Mouse (Mus musculus): ENCODE measurements around the gene 3110009E18Rik.

Gene 3110009E18Rik

DNA sequence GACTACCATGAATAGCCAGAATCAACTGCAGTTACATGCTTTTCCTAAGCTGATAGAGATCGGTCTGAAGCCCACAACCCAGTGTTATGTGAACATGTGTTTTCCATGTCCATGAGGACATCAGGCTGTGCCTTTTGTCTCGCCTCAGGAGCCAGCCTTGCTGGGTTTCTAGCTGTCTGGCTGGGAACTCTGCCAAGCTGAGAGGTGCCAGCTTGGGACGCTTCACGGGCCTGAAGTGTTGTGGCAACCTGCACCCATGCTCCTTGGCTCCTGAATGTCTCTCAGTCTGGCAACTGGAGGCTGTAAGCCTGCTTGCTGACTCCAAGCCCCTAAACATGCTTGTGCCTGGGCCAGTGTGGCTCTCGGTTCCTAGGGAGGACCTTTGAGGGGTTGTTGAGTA is 21.6 kb downstream of the 3110009E18Rik start:
- DNase-seq (ENCODE audit: low read depth, low spot score): no peak

DNA sequence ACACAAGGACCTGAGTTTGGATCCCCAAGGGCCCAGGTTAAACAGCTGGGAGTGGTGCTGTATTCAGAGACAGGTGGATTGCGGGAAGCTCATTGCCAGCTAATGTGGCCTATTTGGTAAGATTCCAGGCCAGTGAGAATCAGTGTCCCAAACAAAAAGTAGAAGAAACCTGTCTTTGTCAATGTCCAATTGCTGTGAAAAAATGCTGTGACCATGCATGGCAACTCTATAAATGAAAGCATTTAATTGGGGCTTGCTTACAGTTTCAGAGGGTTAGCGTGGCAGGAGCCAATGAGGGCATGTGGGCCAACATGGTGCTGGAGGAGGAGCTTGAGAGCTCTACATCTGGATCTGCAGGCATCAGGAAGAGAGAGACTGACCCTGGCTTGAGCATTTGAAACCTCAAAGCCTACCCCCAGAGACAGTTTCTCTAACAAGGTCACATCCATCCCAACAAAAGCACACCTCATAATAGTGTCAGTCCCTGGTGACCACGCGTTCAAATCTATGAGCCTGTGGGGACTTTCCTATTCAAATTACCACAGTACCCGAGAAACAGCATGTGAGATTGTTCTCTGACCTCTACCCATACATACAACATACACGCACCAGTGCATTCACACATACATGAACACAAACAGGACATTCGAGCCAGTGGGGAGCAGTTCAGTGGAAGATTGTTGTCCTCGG is 24.7 kb downstream of the 3110009E18Rik start:
- DNase-seq (ENCODE audit: low read depth, low spot score): no peak

DNA sequence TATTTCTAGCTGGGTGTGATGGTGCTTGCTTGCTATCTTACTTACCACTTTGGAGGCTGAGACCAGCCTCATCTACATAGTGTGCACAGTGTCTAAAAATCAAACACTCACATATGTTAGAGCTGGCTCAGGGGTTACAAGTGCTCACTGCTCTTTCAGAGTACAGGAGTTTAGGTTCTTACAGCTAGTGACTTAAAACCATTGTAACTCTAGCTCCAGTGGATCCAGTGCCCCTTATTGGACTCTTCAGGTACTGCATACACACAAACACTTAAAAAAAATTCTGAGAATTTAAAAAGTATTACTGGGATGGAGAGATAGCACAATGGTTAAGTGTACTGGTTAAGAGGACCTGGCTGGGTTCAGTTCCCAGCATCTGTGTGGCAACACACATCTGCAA is 26.0 kb downstream of the 3110009E18Rik start:
- DNase-seq (ENCODE audit: low read depth, low spot score): peak; percentile 59

DNA sequence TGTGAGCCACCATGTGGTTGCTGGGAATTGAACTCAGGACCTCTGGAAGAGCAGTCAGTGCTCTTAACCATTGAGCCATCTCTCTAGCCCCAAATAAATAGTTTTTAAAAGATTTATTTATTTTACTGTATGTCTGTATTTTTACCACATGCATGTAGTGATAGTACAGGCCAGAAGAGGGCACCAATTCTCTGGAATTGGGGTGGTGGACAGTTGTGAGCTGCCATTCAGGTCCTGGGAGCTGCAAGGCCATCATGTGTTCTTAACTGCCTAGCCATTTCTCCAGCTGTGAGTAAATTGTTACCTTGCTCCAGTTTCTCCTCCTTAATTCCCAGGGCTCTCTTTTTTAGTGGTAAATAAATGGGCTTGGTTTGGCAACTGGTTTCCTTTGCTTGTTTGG is 33.2 kb downstream of the 3110009E18Rik start:
- DNase-seq (ENCODE audit: low read depth, low spot score): peak; percentile 79

DNA sequence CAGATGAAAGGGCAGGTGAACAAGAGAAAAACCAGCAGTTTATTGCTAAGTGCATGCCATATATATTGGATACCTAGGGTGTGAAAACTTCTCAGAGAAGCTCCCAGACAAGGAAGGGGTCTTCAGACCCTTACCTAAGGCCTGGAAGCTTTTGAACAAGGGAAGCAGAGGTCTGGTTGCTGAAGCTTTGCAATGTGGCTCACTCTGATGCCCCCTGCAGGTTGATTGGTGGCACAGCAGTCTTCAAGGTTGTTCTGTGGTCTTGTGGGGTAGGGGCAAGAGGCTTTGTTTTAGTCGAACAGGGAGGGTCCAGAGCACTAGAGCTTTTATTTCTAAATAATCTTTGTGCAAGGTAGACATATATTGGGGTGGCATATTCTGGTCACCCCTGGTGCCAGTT is 34.3 kb downstream of the 3110009E18Rik start:
- DNase-seq (ENCODE audit: low read depth, low spot score): peak; percentile 52

DNA sequence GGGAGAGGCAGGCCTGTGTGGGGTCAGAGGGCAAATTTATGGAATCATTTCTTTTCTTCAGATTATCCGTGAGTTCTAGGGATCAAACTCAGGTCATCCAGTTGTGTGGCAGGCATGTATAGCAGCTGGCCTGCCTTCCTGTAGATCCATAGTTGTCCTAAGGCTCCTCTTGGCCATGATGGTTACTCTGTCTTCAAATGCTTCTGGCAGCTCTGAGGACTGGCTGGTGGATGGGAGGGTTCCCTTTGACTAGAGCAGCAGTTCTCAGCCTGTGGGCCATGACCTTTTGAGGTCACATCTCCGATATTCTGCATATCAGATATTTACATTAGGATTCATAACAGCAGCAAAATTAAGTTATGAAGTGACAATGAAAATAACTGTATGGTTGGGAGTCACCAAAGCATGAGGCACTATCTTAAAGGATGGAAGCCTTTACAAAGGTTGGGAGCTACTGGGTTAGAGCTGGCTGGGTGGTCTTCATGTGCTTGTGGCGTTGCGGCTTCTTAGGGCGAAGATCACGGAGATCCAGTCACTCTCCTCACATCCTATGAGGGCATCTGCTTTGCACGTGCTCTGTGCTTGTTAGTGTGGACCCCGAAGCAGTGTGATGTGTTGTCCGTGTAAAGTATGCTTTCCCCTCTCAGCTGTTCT is 37.6 kb downstream of the 3110009E18Rik start:
- DNase-seq (ENCODE audit: low read depth, low spot score): no peak

DNA sequence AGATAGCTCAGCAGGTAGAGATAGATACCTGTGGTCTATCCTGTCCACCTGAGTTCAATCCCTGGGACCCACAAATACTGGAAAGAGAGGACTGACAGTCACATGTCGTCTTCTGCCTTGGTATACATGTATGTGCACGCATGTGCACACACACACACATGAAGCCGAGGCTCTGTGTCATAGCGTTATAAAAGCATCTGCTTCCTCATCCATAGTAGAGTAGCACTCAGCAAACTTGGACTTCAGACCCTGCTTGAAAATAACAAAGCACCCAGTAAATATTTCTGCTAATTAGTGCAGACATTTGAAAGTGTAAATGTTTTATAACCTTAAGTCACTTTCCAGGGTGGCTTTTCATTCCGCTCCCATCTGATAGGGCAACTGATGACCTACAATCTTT is 40.5 kb downstream of the 3110009E18Rik start:
- DNase-seq (ENCODE audit: low read depth, low spot score): no peak

DNA sequence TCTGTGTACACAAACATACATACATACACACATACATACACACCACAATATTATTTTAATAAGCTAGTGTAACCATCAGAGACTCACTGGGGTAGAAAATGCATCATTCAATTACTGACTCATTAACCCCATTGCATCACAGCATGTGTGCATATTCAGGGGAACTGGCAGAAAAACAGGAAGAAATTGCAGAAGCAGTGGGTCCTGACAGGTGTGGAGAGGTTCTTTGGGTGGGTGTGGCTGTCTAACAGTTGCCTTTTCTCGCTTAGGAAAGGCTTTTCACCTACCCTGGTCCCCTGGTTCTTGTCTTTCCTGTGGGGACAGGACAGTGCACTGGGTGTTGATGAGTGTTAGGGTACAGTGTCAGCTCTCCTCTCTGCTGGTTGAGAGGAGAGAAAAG is 41.6 kb downstream of the 3110009E18Rik start:
- no peak for DNase-seq (ENCODE audit: low read depth, low spot score)

DNA sequence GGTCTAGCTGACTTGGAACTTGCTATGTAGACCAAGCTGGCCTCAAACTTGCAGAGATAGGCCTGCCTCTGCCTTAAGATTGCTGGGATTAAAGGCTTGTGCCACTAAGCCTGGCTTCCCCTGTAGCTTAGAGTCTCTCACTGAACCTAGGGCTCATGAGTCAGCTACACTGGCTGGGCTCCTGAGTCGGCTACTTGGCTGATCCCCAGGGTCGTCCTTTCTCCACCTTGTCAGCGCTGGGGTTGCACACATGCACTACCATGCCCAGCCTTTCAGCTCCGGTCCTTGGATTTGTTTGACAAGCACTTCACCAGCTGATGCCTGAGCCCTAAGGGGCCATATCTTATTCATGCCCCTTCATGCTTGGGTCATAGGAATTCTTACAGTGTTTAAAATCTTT is 47.0 kb downstream of the 3110009E18Rik start:
- peak; percentile 68 for DNase-seq (ENCODE audit: low read depth, low spot score)

DNA sequence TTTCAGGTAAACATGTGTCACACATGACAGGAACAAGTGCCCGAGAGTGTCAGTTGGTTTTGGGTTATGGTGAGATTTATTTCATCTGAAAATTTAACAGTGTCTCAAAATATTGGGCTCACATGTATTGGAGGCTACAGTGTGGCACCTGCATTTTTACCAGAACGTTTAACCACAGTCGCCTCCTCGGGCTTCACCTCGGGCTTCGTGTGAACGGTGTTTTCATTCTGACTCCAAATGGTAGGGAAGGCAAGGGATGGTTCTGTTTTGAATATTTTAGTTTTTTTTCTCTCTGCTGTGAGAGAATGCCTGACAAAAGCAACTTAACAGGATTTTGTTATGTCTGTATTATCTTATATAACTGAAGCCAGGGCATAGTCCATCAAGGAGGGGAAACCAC is 47.7 kb downstream of the 3110009E18Rik start:
- DNase-seq (ENCODE audit: low read depth, low spot score): no peak

DNA sequence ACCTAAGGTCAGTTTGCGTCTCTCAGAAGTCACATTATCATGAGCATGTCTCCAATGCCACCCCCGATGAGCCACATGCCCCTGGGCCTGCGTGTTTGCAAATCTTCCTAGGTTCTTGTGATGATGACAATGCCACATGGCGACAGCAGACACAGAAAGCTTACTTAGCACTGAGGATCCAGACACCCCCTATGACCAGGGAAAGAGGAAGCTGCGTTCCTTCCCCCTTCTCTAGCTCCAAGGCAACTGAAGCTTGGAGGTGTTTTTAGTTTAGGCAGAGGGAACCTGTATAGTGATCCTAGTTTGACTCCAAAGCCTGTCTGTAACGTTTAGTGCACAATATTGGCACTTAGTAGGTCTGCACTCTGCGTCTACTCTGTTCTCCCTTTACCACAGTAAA is 49.3 kb downstream of the 3110009E18Rik start:
- DNase-seq (ENCODE audit: low read depth, low spot score): no peak

DNA sequence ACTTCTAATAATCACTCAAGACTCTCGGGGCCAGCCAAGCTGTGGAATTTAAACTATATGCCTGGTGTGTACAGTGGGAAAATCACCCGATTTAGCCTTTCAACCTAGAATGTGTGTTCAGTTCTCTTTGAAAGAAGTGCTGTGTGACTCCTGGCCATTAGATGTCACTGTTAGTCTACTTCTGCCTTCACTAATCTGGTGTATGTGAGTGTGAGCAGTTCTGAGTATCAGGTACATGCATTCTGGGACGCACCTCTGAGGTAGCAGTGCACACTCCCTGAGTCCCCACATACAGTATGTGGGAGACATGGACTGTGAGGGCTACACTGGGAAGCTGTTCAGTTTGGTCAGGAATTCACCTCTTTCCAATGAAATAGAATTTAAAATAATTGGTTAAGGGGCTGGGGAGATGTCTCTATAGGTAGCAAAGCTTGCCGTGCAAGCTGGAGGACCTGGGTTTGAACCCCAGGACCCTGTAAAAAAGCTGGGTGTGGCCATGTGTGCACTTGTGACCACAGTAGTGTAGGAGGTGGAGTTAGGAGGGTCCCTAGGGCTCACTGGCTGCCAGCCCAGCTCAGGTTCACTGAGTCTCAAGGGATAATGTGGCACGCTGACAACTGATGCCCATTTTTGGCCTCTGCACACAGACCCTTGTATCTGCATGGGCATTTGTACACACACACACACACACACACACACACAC is 51.0 kb downstream of the 3110009E18Rik start:
- peak; percentile 65 for DNase-seq (ENCODE audit: low read depth, low spot score)

DNA sequence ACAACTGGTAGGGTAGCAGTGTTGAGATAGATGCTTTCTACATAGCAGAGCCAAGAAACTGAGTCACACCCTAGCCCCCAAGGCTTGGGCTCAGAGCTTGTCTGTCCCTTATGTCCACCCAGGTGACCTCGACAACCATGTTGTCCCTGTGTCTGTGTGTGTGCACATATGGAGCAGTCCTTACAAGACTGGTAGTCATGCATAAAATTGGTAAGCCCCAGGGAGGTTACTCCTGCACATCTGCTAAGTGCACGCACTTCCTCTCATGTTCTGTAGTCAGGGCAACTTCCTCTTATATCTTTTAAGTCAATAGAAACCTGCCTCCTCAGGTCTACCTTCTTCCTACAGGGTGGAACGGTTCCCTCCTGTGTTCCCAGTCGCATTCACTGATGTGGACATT is 54.0 kb downstream of the 3110009E18Rik start:
- DNase-seq (ENCODE audit: low read depth, low spot score): no peak

DNA sequence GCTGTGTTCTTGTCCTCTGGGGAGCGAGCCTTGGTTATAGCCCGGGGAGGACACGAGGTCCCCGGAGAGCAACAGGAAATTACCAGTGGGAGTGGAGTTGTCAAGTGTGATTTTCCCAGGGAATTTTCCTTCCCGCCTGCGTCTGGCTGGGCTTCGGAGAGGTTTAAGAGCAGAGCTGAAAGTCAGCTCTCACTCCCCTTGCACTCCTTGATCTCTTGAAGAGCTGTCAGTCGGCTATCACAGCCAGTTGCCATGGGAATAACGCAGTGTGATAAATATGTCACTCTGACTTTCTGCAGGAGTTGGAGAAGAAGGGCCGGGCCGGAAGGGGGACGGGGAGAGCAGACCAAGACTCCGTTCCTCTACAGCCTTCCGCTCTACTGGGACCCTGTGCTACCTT is 55.3 kb downstream of the 3110009E18Rik start:
- DNase-seq (ENCODE audit: low read depth, low spot score): no peak

DNA sequence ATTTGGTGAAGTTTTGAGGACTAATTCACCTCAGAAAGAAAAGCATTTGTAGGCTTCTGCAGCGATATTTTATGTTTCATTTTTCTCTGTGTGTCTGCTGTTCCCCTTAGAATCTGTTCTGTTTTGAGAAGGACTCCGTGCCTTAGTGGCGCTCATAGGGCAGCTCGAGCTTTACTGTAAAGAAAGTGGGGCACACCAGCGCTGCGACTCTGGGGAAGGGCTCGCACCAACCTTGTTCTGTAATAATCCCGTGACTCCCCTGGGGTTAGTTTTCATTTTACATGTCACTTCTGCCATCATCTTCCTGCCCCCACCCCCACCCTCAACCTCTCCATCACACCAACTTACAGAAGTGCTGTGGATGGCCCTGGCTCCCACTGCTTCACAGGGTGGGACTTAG is 56.2 kb downstream of the 3110009E18Rik start:
- no peak for DNase-seq (ENCODE audit: low read depth, low spot score)

DNA sequence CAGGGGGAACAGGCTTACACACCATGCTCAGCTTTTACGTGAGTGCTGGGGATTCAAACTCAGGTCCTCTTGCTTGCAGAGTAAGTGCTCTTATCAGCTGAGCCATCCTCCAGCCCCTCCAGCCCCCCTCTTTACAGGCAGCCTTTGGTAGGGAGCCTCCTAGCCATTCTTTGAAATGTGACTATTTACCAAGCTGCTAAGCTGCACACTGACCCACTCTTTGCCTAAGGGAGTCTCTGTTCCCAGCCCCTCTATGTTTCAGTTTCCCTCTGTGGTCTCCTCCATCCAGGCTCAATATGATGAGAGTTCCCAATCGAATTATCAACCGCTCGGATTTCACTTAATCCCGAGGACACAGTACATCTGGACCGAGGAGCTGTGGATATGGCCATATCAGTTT is 65.2 kb downstream of the 3110009E18Rik start:
- DNase-seq (ENCODE audit: low read depth, low spot score): no peak

DNA sequence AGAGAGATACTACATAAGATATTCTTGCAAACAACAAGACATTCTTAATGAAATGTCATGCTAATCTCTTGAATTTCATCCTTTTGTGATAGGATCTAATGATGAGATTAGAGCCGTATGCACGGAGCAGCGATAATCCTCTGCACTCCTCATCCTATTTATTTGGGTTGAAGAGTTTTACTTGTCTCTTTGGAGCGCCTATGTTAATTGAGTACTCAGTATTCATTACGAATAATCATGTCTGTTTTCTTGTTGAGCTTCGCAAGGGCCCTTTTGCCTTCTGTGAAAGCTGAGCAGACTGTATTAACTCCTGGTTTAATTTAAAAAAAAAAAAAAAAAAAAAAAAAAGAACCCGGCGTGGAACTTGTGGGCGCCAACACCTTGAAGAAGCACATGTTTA is 65.7 kb downstream of the 3110009E18Rik start:
- no peak for DNase-seq (ENCODE audit: low read depth, low spot score)

DNA sequence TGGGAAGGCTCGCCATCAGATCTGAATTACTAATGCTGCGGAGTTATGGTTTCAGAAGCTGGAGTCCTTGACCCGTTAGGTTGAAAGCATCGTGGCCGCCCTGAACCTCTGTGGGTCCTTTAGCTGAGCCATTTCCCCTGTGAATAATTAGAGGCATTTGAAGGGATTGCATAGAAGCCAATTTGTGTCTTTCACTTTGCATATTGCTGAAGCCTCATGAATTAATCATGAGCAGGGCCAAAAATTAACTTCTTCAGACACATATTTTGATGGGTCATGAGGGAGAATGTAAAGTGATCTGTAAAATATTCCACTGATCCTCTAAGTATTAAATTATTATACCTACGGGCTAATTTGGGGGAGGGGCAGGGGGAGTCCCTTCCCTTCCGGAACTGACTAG is 66.1 kb downstream of the 3110009E18Rik start:
- DNase-seq (ENCODE audit: low read depth, low spot score): no peak

DNA sequence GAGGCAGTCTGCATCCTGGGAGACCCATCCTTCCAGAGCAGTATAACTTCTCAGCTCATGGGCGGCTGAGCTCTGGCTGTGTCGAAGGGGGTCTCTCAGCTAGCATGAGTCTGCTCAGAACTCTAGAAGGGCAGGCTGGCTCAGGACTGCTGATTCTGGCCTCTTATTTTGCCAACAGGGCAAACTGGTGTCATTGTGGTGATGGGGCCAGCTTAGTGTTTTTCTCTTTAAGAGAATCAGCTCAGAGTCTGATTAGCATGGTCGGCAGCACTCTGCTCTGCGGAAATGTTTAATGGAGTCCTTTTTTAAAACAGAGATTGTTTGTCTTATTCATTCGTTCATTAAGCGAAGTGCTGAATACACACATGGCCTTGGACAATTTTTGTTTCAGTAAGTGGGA is 68.2 kb downstream of the 3110009E18Rik start:
- no peak for DNase-seq (ENCODE audit: low read depth, low spot score)

DNA sequence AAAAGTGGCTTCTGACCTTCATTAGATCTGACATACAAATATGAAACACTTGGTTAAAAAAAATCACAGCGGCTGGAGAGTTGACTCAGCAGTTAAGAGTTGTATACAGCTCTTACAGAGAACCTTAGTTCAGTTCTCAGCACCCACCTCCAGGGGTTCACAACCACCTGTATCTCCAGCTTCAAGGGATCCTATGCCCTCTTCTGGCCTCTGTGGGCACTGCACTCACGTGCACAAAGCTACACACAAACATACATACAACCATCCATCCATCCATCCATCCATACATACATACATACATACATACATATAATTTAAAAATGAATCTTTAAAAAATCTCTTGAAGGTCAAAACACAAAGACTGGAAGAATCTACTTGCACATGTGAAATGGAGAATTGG is 69.3 kb downstream of the 3110009E18Rik start:
- DNase-seq (ENCODE audit: low read depth, low spot score): no peak

DNA sequence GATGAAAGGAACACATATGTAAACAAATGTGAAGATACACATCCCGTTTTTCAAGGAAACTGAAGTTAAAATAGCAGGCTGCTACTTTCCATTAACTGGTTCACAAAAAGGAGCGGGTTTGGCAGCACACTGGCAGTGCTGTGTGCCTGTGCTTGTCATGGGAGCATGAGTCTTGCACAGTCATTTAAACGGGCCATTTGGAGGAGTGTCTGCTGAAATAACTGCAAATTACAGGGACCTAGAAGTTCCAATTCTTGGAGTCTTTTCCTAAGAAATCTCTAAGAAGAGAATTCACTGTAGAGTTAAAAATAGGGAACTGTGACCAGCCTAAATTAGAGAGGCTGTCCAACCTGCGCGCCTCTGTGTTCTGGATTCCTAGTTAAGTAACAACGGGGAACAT is 70.0 kb downstream of the 3110009E18Rik start:
- DNase-seq (ENCODE audit: low read depth, low spot score): no peak

DNA sequence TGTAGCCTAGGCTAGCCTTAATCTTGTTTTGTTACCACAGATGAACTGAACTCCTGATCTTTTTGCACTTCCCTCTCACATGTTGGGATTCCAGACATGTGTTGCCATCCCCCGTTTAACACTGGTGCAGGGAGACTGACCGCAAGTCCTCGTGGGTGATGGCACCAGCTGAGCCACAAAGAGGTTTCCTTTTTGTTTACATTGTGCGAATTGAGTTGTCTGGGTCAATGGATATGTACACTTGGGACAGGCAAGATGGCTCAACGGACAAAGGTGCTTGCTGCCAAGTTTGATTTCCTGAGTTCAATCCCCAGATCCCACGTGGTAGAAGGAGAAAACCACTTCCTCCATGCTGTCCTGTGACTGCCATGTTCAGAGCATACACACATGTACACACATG is 71.3 kb downstream of the 3110009E18Rik start:
- DNase-seq (ENCODE audit: low read depth, low spot score): no peak

DNA sequence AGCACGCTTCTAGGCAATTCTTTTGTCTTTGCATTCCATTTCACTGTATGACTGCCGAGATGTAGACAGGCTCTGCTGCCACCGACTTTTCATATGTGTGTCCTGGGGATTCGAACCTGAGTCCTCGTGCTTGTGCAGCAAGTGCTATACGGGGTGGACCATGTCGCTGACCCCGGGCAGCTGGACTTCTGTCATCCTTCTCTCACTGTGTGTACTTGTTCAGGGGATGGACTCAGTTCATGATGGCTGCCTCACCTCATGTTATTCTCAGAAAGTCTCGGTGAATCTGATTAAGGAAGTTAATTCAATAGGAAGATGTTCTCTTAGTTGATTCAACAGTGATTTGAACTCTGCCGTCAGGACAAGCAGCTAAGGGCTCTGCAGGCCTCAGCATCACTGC is 72.6 kb downstream of the 3110009E18Rik start:
- DNase-seq (ENCODE audit: low read depth, low spot score): no peak

All from 3T3-L1 (cell line).